Mouse (Mus musculus) heart, adult 2 months (tissue): Measurements from ENCODE around the gene Cdk17. TPM values are rescaled to one million over a fixed set of nuclear protein-coding genes. Genes with fewer than 3 reads are reported as not detected.

Source experiments
- DNase-seq, 2 experiments: peaks; one replicate each; pipeline ENCODE4 v3.0.0; 2021
- H3K27ac ChIP-seq: fragments of 200-600 bp; 2 replicates; pipeline ENCODE4 v1.8.1; 2022
- H3K27me3 ChIP-seq: fragments of 200-500 bp; 2 replicates; pipeline ENCODE4 v1.6.1; 2012; ENCODE audit warnings: mild to moderate bottlenecking, low read length, inconsistent platforms, mixed read lengths; ENCODE audit not compliant: control insufficient read depth, insufficient read depth
- H3K36me3 ChIP-seq: fragments of 200-500 bp; 2 replicates; pipeline ENCODE4 v1.6.1; 2012; ENCODE audit warnings: low read length, inconsistent platforms; ENCODE audit not compliant: control insufficient read depth, insufficient read depth
- H3K4me1 ChIP-seq: fragments of 200-500 bp; 2 replicates; pipeline ENCODE4 v1.6.1; 2011; ENCODE audit warnings: low read length; ENCODE audit not compliant: control insufficient read depth, insufficient read depth
- H3K4me3 ChIP-seq: fragments of 200-600 bp; 2 replicates; pipeline ENCODE4 v1.8.1; 2022
- H3K79me2 ChIP-seq: fragments of 200-500 bp; replicated peaks from 2 replicates; pipeline ENCODE4 v1.6.1; 2012; ENCODE audit warnings: mild to moderate bottlenecking, inconsistent platforms, low read length, moderate library complexity, mixed read lengths; ENCODE audit not compliant: control insufficient read depth, insufficient read depth
- H3K9ac ChIP-seq: fragments of 200-500 bp; 2 replicates; pipeline ENCODE4 v1.6.1; 2012; ENCODE audit warnings: low read depth, mild to moderate bottlenecking, control low read depth, inconsistent platforms, low read length, mixed read lengths
- CTCF ChIP-seq: fragments of 200-600 bp; IDR thresholded peaks from 2 replicates; pipeline ENCODE4 v1.8.1; 2022; ENCODE audit warnings: antibody characterized with exemption, mild to moderate bottlenecking, moderate library complexity
- EP300 ChIP-seq: fragments of 200-500 bp; IDR thresholded peaks from 2 replicates; pipeline ENCODE4 v1.6.1; 2011; ENCODE audit warnings: low read depth, low read length, control low read depth; ENCODE audit not compliant: insufficient read depth
- POLR2A ChIP-seq: fragments of 200-500 bp; IDR thresholded peaks from 2 replicates; pipeline ENCODE4 v1.6.1; 2011; ENCODE audit warnings: mild to moderate bottlenecking, low read depth, low read length, control low read depth; ENCODE audit not compliant: insufficient read depth
- WGBS: fragments of 180-500 bp; shearing (Covaris S2); methylation state at CpG from one replicate; pipeline ENCODE4 v1.1.7; 2018; 5-methylcytosine and 5-hydroxymethylcytosine counted together
- intact Hi-C: fragments of 180-260 bp; cut with DNase I; formaldehyde crosslinking; loops from one replicate; pipeline ENCODE4 v1.15.1; 2025
- polyA plus RNA-seq: library from polyadenylated mRNA; depleted of rRNA; stranded (reverse); fragments of >200 nt; gene quantifications from 2 replicates; pipeline ENCODE4 v1.2.3, GENCODE M21; 2012
- total RNA-seq, 2 experiments: library from RNA; stranded (reverse); gene quantifications; 2 replicates each; pipeline ENCODE4 v1.2.3; 2021

The Cdk17 gene
- total and polyA plus RNA-seq, 3 experiments = 14.3 to 18.8 (median 16.6) TPM

GRCm38 (mm10) chr10:93179669-93180460 lies 19.2 kb downstream of the Cdk17 start:
- Histone ChIP-seq H3K36me3 (peaks cover 41% of the 10 kb centered on the region), H3K4me1 (peaks cover 24% of the 10 kb centered on the region), H3K9ac (no peak overlapping the region), H3K27ac (no peak overlapping the region), H3K79me2 (peaks cover 14% of the 10 kb centered on the region), H3K4me3 (no peak overlapping the region), H3K27me3 (no peaks in the 10 kb centered on the region)
- DNase-seq = no peak
- TF ChIP-seq EP300 (no peak), CTCF (no peak), POLR2A (no peak)
- intact Hi-C loops = loop anchor here (2.0 kb wide), 1 partner anchor 17 kb away; no protein-coding TSS in a partner anchor
- WGBS = 65% methylated on average over 11 of the region's 11 CpGs

DNA sequence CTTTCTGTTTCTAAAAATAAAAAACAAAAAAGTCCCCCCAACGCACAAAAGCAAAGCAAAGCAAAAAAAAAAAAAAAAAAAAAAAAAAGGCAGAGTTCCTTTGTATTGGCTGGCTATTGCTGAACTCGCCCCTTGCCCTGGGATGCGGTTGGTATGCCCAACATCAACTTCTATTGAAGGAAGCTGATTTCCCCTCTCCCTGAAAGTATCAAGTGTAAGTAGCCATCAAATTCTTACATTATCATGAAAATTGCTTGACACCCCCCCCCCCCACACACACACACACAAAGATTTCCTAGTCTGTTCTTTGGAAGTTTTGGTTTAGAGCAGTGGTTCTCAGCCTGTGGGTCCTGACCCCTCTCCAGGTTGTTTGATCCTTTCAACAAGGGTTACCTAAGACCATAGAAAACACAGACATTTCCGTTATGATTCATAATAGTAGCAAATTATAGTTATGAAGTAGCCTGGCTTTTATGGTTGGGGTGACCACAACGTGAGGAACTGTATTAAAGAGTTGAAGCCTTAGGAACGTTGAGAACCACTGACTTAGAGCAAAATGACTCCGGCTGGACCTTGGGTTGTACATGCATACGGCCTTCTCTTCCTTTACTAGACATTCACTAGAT lies 23.8 kb downstream of the Cdk17 start:
- Histone ChIP-seq H3K4me3 (no peak overlapping the region), H3K27me3 (no peaks in the 10 kb centered on the region), H3K4me1 (peaks cover 17% of the 10 kb centered on the region), H3K36me3 (peaks cover 29% of the 10 kb centered on the region), H3K27ac (peak overlapping the region; percentile 21; the same call in 1 of the 2 replicates), H3K9ac (no peak overlapping the region), H3K79me2 (peaks cover 11% of the 10 kb centered on the region)
- DNase-seq = no peak
- TF ChIP-seq EP300 (no peak), POLR2A (no peak), CTCF (no peak)
- WGBS = 56% methylated on average over 8 of the region's 8 CpGs
- intact Hi-C loops = no loop called here

DNA sequence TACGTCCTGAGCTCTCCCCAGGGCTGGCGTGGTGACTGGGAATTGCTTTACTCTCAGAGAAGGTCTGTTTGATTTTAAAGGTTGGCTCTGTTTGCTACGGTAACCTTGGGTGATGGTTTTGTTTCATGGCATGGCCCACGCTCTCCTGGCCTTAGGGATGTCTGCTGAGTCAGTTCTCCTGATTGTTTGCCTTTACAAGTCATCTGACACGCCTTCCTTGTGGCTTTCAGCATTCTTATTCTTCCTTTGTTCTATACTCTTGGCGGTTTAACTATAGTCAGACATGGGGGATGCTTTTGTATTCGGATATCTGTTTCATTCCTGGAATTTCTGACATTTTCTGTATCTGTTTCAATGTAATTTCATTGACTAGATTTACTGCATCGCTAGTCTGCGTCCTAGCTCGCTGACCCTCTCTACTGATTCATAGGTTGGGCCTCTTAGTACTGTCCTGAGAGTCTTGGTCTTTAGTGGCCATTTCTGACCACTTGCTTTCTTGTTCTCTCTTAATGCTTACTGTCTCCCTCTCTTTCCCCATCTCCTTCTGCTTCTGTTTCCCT lies 27.8 kb downstream of the Cdk17 start:
- no peak for TF ChIP-seq EP300
- no peak for TF ChIP-seq CTCF
- TF ChIP-seq POLR2A = no peak
- Histone ChIP-seq H3K36me3 (peaks cover 19% of the 10 kb centered on the region), H3K27me3 (no peaks in the 10 kb centered on the region), H3K4me3 (no peak overlapping the region), H3K9ac (no peak overlapping the region), H3K4me1 (peaks cover 22% of the 10 kb centered on the region), H3K27ac (no peak overlapping the region), H3K79me2 (peaks cover 7% of the 10 kb centered on the region; the same call in 1 of the 2 replicates)
- no peak for DNase-seq
- WGBS = 62% methylated on average over 10 of the region's 10 CpGs
- intact Hi-C loops = no loop called here

GRCm38 (mm10) chr10:93190475-93191262 lies 30.0 kb downstream of the Cdk17 start:
- Histone ChIP-seq H3K27ac (no peak overlapping the region), H3K36me3 (peaks cover 9% of the 10 kb centered on the region), H3K4me1 (peaks cover 19% of the 10 kb centered on the region), H3K27me3 (no peaks in the 10 kb centered on the region), H3K4me3 (no peak overlapping the region), H3K9ac (no peak overlapping the region), H3K79me2 (peaks cover 9% of the 10 kb centered on the region)
- intact Hi-C loops = no loop called here
- 48% methylated on average over 8 of the region's 8 CpGs for WGBS
- no peak for DNase-seq
- no peak for TF ChIP-seq CTCF
- no peak for TF ChIP-seq POLR2A
- TF ChIP-seq EP300 = no peak

- Histone ChIP-seq H3K4me3 (no peak overlapping the region), H3K9ac (no peak overlapping the region; the same call in 1 of the 2 replicates), H3K27me3 (no peaks in the 10 kb centered on the region), H3K4me1 (peaks cover 15% of the 10 kb centered on the region), H3K27ac (no peak overlapping the region), H3K36me3 (peaks cover 1% of the 10 kb centered on the region), H3K79me2 (peaks cover 13% of the 10 kb centered on the region)
- no peak for DNase-seq
- intact Hi-C loops = loop anchor here (2.0 kb wide), 1 partner anchor 16 kb away; no protein-coding TSS in a partner anchor
- no peak for TF ChIP-seq CTCF
- TF ChIP-seq EP300 = no peak
- no peak for TF ChIP-seq POLR2A
- 87% methylated on average over 6 of the region's 6 CpGs for WGBS
Measured at GRCm38 (mm10) chr10:93197092-93197491, 36.4 kb downstream of the Cdk17 start.
